Mouse (Mus musculus): ENCODE measurements around the gene Pla2g10.
"Not testable (repeated sequence)": the region's sequence is repeated elsewhere in the genome, so short reads cannot be mapped to it uniquely, and the experiment has no call there.

The Pla2g10 gene

GRCm38 (mm10) chr16:13727811-13728335, 2.9 kb downstream of the Pla2g10 start:
- DNase-seq = no peak

DNA sequence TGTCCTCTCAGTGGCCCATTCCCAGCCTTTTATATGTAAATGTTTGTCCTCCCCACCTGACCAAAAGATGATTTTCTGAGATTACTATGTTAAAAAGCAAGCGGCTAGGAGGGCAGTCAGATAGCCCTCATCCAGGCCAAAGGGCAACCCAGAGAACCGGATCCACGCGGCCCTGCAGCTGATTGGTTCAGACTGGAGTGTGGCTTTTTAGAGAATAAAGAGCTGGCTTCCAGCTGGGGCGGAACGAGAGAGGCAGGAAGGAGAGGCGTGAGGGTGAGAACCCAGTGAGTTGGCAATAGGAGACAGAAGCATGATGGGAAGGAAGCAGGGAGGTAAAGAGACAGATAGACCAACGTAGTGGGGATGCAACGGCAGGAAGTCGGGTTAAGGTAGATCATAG, 7.8 kb downstream of the Pla2g10 start:
- DNase-seq = no peak

DNA sequence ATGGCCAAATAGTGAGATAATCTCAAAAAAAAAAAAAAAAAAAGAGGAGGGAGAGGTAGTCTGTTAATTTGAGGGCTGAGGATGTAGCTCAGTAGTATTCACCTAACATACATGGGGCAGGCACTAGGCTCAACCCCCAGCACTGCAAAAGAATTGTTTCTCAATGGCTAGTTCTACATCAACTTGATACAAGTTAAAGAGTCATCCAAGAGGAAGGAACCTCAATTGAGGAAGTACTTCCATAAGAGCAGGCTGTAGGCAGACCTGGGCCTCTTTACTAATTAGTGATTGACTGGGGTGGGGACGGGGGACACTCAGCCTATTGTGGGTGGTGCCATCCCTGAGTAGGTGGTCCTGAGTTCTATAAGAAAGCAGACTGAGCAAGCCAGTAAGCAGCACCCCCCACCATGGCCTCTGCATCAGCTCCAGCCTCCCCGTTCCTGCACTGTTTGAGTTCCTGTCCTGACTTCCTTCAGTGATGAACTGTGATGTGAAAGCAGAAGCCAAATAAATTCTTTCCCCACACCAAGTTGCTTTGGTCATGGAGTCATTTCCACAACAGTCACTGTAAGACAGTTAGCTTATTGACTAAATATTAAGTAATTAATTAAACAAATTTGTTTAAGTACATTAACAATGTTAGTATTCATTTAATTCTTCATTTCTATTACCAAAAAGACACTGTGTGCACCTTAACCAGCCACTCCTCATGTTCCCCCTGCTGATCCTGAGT, 13.8 kb downstream of the Pla2g10 start:
- no peak for DNase-seq

- DNase-seq = no peak
These were observed 15.9 kb downstream of the Pla2g10 start for GRCm38 (mm10) chr16:13714910-13715309.

DNA sequence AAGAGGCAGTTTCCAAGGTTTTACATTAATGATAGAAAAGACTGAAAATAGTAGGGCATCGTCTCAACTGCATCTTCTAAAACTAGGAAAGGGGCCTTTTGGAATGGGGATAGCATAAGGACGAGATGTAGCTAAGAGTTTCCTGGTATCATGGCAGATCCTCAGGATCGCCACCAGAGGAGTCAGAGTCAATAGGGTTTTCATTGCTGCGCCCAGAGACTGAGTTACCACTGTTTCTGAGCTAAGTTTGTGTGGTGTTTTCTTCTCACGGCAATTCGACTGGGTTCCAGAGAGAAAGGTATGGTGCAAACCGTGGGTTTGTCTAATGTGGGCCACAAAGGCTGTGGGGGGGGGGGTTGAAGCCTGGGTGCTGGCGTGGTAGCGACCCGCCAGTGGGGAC, 26.1 kb downstream of the Pla2g10 start:
- DNase-seq = no peak

DNA sequence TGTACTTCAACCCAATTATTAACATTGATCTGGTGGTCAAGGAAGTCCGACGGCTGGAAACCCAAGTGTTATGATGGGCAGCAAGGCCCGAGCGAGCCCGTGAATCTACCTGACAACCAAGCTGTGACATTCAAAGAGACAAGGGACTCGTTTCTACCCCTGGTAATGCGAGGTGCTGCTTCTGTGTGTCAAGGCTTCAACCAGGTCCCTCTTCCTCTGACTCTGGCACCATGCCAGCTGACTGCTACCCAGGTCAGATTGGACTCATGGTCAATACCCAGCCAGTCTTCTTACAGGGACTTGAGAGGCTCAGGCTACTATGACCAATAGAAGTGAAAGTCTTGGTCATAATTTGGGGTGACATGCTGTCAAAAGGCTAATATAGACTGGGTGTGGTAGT, 28.6 kb downstream of the Pla2g10 start:
- DNase-seq = peak; percentile 13

- DNase-seq = no peak
These were observed 31.8 kb downstream of the Pla2g10 start for GRCm38 (mm10) chr16:13698998-13699397.

GRCm38 (mm10) chr16:13678601-13679319, 52.0 kb downstream of the Pla2g10 start:
- no peak for DNase-seq

- DNase-seq = no peak
These were observed 56.3 kb downstream of the Pla2g10 start for GRCm38 (mm10) chr16:13674511-13674910.

- DNase-seq = no peak
These were observed 57.7 kb downstream of the Pla2g10 start for GRCm38 (mm10) chr16:13673114-13673513.

GRCm38 (mm10) chr16:13672386-13672898, 58.3 kb downstream of the Pla2g10 start:
- peak; percentile 67 for DNase-seq

GRCm38 (mm10) chr16:13671685-13672385, 58.9 kb downstream of the Pla2g10 start, which contains the start of the genes Bfar and 3110001I22Rik:
TSS of gene Bfar (plus strand) at chr16:13671858.
TSS of gene 3110001I22Rik (plus strand) at chr16:13671929.
- DNase-seq = peak; percentile 90

- DNase-seq = not testable (repeated sequence)
These were observed 59.9 kb downstream of the Pla2g10 start for GRCm38 (mm10) chr16:13670896-13671295.

DNA sequence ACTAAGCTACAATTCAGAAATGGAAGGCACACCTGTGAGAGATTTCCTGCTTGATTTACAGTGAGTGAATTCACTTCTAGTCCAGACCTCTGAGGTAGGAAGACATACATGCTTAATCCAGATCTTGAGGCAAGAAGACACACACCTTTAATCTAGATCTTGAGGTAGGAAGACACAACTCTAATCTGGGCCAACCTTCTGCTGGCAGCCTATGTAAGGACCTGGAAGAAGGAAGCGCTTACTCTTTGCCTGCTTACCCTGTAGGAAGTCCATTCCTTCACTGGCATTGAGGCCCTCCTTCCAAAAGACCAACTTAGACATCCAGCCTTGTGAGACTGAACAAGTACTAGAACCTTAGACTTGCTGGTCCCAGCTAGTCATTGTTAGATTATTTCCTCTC, 61.5 kb downstream of the Pla2g10 start:
- no peak for DNase-seq

DNA sequence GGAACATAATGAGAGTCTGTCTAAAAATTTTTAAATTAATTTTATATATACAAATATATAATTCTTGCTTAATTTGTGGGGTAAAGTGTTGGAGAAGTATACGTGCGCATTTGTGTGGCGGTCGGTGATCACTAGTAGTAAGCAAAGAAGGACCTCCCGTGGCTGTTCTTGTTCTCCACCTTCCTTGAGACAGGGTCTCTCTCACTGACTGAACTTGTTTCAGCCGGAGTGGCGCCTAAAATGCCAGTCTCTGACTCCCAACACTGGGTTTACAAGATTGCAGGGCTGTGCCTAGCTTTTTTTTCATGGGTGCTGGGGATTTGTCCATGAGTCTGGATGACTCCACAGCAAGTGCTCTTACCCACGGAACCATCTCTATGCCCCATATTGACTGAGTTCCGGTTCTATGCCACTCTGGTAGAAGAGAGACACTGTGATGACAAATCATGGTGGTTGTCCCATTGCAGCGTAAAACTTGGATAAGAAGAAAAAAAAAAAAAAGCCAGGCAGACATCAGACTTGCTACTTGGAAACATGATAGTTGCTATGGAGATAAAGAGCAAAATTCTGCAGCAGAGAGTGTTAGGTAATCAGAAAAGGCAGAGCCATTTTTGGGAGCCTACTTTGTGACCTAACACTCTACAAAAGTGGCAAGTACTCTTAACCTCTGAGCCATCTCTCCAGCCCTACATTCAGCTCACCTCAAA, 62.2 kb downstream of the Pla2g10 start:
- peak; percentile 11 for DNase-seq

- DNase-seq = peak; percentile 94
These were observed 62.9 kb downstream of the Pla2g10 start, which contains the start of gene Parn for GRCm38 (mm10) chr16:13667878-13668343. TSS of gene Parn (minus strand) at chr16:13668170.
